Mouse (Mus musculus) heart, postnatal 4 days (tissue): Measurements from ENCODE around the gene Htr3a. TPM values are rescaled to one million over a fixed set of nuclear protein-coding genes. Genes with fewer than 3 reads are reported as not detected.

Source experiments
- DNase-seq: peaks from one replicate; pipeline ENCODE4 v3.0.0; 2021
- total RNA-seq, 2 experiments: library from RNA; stranded (reverse); gene quantifications; 2 replicates each; pipeline ENCODE4 v1.2.3; 2021

The Htr3a gene
- under 1 TPM; 0.14 to 0.59 TPM for total RNA-seq

DNA sequence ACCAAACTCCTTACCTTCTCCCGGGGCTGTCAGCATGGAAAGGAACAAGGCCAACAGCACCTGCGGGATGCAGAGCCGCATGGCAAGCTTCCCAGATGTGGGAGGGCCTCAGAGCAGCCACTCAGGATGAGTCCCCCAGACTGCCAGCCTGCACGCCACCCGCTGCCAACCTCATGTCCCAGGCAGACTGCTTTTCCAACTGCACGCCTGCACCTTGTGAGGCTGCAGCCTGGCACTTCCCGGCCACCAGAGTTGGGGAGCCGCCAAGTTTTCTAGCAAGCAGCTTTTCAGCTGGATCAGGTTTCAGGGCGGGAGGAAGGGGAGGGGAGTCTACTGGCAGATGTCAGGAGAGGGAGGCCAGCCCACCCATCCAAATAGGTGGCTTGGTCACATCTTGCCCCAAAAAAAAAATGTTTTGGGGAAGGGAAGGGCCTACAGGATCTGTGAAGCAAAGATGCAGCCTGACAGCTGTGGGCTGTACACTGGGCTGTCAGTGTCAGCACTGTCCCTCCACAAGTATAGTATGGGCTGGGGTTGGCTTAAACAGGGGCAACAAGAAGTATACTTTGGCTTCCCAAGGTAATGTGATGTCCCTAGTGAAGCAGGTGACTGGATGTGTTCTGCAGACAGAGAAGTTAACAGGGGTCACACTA is at the start of gene Htr3a:
Gene Htr3a (minus strand): TSS at position 215 of the 653 bp plus-strand sequence.
- peak; percentile 86 for DNase-seq

DNA sequence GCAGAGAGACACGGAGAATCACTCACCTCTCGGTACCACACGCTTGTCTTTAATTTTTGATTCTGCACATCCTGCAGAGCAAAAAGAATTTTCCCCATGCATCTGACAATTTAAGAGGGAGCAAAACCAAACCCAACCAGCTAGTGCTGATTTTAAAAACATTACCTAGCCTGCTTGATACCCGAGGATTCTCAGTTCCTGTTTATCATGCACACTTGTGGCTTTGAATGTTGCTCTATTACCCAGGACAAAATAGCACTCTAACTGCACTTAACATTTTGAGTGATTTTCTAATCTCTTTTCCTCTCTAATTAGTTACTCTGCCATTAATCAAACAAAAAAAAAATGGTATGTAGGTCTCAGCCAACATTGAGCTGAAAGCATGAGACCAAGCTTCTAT is 36.7 kb upstream of the Htr3a start:
- no peak for DNase-seq

DNA sequence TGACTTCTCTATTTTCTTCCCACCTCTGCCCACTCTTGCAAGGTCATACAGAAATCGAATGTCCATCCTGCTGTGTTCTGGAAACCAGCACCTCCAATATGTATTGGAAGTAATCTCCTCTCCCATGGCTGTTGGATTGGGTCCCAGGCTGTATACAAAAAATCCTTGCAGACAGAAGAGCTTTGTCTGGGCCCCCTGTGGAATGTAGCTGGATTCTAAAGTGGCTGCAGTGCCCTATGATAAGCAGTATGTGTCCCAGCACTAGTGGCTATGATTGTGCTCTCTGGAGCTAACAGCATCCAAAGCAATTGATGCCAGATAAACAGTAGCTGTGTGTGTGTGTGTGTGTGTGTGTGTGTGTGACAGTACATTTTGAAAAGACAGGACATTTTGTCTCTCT is 31.4 kb upstream of the Htr3a start:
- DNase-seq, result peak; percentile 6

DNA sequence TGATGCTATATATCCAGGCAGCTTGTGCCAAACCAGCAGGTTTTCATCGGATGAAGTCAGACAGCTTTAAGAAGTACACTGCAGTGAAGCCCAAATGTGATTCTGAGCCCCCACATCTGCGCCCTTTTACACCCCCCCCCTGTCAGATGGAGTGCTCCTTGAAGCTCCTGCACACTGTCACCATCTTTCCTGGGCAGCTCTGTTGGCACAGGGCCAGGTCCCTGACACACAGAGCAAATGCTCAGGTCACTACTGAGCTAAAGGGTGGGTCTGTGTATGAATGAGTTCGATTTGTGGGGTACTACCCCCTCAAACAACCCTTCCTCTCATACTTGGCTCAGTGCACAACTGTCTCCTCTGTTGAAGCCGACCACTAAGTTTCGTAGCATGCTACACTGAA is 18.5 kb upstream of the Htr3a start:
- DNase-seq, result no peak

DNA sequence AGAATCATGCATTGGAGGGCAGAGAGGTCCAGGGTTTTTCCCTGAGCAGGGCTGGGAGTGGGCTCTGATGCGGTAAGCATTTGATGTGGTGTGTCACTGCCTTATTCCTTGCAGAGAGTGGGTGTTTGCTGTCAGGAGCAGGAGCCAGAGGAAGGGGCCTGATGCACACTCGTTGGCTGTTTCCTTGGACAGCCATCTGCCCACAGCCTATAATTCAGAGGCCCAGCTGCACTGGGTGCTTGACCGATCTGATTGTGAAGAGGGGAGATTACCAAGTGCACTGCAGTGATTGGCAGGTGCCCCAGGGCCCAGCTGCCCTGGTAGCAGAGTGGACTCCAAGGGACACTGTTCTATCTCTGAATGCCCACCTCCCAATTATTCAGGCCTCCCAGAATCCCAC is 17.9 kb upstream of the Htr3a start:
- no peak for DNase-seq

DNA sequence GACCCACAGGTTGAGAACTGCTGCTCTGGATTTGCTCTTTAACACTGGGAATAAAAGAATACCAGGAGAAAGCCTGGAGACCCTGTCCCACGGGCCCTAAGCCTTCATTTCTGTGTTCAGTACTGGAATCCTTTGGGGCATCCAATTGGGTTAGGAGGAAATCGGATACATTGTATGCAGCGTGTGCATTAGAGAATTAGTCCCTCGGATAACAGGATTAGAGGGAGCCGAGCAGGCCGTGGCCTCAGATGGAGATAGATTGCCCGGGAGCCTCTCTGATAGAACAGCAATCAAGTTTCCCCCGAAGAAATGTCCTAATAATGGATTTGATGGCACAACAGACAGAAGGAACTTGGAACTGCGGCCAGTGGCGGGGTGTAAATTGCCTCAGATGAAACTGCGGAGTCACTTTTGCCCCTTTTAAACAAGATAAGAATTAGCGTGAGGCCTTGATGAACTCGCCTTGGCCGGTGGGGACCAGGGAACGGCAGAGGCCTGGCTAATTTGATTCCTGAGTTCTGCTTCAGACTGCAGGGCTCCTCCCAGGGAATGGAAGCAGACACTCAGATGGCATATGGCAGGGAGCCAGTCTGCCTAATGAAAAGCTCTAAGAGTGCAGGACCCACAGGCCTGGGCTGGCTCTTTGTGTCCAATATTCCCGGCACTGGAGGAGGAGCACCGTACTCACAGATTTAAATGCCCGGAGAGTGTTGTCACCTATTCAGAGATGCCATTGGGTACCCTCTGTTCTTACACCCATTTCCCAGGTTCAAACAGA is 5.3 kb upstream of the Htr3a start:
- DNase-seq, result no peak

DNA sequence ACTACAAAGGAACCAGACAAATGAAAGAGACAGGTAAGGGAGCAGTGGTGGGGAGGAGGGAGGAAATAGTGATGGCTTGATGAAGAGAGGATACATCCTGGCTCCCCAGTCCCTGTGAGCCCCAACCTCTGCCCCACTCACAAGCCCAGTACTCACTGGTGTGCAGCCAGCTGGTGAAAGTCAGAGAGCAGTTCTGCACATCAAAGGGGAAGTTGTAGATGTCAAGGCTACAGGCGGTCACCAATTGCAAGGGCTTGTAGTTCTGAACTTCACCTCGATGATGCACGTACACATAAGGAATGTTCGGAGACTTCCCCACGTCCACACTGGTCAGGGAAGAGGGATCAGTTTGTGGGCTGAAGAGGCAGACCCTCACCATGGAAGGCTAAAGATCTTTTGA is 6.5 kb downstream of the Htr3a start:
- no peak for DNase-seq

DNA sequence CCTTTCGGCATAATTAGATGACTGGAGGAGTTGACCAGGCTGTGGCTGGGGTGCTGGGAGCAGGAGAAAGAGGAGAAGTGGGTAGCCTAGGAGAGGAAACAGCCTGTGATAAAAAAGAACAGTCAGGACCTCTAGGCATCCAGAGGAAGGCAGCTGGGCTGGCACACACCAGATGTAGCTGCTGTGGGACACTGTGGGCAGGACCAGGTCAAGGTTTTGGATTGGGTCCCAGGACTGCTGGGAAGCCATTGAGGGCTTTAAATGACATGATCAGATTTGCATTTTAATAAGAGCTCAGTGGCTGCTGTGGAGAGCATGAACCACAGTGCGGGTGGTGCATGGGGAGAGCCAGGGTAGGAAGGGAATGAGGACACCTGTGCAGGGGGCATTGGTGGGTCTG is 7.1 kb downstream of the Htr3a start:
- no peak for DNase-seq

DNA sequence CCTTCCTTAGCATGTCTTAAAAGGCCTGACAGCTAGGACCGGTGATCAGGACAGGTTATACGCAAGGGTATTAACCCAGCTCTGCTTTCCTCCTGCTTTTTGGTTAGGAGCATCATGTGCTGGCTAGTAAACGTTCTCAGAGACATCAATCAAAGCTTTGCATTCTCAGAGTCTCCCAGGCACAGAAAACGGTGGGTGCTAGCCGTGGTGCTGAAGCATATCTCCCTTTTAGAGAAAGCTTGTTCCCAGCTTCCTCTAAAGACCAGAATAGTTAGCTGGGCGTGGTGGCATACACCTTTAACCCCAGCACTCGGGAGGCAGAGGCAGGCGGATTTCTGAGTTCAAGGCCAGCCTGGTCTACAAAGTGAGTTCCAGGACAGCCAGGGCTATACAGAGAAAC is 12.3 kb downstream of the Htr3a start:
- DNase-seq, result peak; percentile 66

DNA sequence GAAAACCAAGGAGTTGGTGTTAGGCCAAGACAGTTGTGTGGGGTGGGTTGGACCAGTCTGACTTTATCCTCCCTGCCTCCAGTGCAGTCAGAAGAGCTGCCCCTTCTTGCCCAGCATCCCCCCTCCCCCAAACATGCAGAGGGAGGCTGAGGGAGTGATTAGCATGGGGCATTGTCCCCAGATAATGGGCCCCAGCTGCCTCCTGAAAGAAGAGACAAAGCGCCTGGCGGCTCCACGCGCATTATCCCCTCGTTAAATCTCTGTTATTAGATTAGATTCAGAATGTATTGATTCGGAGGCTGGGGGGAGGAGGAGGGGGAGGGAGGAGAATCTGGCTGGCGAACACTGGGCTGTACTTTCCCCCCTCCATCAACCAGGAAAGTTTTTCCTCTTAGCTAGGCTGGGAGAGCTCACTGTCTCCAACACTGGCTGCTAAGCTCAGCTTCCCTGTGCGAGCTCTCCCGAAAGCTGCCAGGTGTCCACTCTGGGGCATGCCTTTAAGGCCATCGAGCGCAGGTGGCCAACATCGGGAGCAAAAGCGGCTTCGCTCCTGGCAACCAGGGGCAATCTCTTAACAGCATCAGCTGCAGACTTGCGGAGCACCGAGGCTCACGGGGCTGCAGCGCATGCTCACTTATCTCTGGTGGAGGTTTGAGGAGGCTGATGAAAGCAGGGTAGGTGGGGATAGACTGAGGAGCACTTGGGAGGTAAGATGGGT is 14.9 kb downstream of the Htr3a start:
- no peak for DNase-seq

DNA sequence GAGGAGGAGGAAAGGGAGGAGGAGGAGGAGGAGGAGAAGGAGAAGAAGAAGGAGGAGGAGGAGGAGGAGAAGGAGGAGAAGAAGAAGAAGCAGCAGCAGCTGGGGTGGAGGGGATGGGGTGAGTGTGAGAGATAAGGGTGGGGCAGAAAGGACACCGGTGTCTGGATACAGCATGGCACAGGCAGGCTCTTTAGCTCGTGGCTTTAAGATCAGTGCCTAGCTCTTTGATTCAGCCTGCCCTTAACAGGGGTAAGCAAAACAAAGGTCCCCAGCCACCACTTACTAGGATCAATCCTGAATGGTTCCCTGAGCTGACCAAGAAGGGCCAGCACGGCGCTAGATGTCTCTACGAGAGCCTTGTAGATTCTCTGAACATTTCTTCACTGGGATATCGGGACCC is 16.1 kb downstream of the Htr3a start:
- no peak for DNase-seq

DNA sequence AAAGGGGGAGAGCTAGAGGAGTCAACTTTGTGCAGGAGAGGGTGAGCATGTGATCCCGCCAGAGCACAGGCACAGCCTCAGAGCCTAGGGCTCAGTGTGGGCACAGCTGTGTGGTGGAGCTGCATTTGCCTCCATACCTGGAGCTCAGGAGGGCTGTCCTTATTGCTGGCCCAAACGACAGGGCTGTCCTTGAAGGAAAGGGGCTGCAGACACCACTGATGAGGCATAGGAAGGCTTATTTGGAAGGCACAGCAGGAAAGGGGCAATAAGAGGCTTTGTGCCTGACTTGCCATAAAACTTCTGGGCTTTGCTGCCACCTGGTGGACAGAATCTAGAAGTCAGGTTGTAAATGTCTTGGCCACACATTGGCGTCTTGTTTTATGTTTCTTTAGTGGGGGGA is 16.9 kb downstream of the Htr3a start:
- DNase-seq, result peak; percentile 80

DNA sequence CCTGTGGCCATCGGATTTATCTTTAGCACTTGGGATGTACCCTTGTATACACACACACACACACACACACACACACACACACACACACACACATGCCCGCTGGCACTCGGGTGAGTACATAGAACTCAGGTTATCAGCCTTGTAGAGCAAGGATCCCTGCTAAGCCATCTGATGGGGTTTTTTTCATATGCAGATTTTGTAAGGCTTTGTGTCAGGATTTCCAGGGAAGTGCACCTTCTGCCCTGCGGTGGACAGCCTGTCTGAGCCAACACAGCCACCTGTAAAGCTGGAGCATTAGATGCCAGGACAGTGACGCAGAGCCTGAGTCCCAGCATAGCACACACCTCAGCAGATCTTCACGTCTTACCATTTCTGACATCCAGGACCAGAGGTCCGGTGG is 21.8 kb downstream of the Htr3a start:
- no peak for DNase-seq

DNA sequence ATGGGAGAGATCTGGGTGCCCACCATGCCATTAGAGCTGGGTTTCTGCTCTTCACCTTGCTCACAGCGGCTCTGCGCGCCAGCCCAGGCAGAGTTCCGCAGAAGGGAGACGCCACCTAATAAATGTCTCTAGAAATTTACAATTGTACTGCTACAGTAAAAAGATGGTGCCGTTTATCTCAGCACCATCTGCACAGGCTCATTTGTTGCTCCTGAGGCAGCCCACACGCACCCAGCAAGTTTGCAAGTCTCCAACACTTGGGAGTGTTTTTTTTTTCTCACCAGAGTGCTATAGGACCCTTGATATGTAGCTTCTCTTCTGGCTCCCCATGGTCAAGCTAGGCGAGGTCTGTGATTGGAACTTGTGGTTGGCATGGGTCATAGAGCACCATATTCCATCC is 38.0 kb downstream of the Htr3a start:
- no peak for DNase-seq

DNA sequence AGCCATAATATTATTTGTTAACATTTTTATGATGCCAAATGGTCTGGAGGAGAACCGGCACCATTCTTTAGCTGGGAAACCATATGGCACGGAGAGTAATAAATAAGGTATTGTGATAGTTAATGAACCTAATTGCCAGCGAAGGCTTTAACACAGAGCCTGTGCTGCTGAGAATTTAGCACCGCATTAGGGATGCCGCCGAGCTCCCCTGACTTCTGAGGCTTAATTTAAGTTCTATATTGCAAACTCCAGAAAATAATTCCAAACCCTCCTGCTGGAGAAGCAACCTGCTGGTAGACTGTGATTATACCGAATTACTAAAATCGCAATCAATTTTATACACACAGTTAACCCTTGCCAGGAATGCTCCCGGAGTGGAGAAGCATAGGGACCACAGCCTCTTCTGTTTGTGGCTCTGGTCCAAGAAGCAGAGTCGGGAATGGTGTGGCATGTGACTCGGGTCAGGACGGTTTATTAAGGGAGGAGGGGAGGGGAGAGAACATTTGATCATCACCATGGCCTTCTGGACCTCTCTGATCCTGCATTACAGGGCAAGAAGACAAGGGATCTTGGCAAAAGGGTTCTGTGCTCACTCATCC is 44.3 kb downstream of the Htr3a start:
- no peak for DNase-seq

DNA sequence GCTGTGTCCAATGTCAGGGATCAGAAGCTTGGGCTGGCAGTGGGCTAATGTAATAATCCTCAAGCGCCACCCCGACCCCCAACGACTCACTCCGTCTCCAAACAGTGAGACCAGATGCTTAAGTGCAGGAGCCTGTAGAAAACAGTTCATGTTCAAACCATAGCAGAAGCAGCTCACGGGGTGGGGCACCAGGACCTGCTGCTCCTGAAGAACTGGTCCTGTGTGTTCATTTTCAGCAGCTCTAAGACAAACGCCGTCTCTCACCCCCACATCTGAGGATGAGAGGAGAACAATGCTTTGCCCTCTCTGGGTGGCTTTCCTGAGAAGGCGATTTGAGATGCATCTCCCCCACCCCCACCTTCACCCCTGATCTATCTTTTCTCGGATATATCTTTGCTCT is 45.7 kb downstream of the Htr3a start:
- DNase-seq, result no peak

DNA sequence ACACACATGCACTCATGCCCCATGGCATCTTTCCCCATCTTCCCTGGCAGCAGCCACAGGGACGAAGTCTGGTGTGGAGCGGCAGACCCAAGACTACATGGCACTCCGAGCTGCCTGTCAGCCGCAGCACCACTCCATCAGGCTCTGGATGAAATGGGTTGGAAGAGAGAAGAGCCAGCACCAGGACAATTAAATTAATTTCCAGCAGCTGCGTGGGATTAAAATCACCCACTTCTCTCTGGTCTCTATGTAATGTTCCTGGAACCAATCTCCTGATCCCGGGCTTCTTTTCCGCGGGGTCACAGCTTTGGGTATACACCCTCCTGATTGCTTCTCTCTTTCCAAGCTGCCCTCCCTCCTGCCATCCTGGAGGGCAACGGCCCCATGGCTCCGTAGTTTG is 49.4 kb downstream of the Htr3a start:
- DNase-seq, result no peak

DNA sequence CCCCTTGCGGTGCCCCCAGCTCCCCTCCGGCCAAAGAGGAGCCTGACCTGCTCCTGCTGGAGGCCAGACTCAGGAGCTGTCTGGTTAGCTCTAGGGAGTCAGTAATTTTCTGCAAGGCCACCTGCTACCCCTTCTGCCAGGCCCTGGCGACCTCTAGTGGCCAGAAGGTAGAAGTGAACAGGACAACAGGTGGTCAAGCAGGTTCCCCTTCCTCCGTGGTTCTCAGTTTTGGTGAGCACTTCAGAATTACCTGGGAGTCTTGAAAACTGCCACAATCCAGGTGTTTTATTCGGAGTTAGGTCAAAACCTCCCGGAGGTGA is 50.4 kb downstream of the Htr3a start:
- DNase-seq, result peak; percentile 80

DNA sequence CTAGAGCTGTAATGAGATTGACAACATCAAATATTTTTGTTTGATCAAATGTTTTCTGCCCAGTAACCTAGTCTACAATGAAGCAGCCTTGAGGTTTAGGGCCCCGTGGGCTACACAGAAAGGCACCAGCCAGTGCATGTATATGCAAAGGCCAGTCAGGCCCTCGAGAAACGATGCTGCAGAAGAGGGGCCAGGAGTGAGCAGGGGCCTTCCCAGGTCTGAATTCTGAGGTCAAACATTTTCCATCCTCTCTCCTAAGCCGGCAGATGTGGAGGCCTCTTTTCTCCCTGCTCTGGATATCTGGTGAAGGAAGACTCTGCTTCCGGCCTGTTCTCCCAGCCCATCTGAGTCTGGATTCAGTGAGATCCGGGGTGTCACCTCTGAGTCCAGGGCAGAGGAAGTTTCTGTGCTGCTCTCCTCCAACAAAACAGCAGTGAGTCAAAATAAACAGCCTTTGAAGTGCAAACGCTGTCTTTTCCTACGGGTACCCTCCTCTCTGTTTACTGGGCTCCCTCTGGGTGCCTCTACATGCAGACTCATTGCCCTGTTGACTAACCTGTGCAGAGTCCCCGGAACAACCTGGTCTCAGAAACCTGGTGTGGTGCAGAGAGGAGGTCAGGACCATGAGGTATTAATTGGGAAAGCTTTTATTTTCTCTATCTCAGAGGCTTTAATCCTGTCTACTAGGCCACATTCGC is 50.9 kb downstream of the Htr3a start:
- DNase-seq, result no peak

DNA sequence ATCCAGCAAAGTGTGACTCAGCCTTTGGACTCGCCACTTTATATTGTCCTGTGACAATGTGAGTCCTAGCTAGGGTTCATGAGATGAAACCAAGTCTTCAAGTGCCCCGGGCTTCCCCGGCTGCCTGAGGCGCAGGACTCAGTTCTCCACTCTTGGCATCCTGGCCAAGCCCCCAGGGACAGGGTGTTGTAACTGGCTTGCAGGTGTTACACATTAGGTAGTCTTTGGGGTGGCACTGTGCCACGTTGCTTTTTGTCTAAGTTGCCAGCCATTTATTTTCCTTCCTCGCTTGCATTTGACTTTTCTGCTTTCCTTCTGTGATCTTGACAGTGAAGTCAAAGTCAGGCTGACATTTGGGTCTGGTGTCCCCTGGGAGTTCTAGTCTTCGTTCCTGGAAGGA is 53.0 kb downstream of the Htr3a start:
- DNase-seq, result no peak

DNA sequence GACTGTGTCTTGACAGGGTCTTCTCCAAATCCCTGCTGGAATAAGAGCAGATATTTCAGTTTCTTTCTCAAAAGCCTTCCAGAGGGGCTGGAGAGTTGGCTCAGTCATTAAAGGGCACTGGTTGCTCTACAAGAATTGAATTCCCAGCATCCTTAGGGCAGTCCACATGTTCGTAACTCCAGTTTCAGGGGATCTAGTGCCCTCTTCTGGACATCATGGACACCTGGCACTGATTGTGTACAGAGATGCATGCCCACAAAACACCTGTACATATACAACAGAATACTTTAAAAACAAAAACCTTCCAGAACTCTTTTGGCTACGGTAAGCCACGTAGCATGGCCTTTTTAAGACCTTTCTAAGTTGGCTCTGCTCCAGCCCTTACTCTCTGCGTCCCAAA is 54.7 kb downstream of the Htr3a start:
- no peak for DNase-seq

DNA sequence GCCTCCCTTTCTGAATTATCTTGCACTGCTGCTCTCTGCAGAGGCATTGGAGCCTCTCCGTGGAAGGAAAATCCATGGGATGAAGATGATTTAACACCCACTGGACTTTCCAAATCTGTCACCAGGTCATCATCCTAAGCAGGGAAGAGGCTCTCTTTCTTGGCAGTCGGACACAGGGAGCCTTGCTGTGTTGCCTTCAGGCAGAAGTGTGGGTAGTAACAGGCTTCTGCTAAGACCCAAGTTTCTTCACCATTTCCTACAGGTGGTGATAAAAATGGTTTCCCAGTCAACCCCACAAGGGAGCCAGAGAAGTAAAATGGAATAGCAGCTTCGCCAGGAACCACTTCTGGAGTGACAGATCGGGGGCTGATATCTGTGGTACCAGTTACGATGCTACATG is 61.4 kb downstream of the Htr3a start:
- DNase-seq, result no peak
